Mouse (Mus musculus): ENCODE measurements around the gene C2cd4a. TPM values are rescaled to one million over a fixed set of nuclear protein-coding genes. Genes with fewer than 3 reads are reported as not detected.

C2cd4a gene
- 1 to 10 TPM; 2.3 to 3.3 TPM for total RNA-seq (2021)

DNA sequence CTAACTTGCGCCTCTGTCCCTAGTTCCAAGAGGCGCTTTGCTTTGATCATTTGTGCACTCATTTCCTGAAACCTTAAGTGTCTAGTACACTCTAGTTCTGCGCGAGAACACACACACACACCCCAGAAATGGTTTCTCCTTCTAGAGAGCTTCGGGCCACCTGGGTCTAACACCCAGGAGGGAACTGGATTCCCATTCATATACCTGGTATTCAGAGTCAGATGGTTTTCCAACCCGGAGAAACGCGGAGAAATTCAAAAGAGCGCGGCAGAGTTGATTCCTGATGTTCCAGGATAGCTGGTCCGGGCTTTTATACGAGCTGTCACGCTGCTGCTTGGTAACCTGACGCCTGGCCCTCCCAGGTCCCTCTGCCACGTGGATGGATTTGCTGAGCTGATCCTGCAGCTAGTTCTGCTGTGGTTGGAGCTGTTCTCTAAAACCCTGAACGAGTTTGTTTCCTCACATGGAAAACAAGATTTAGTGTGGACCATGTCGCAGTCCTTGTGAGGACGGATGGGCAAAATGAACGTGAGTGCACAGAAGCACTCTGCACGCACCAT lies at the start of gene C2cd4a:
TSS of gene C2cd4a (minus strand) at position 285 of the 560 bp plus-strand sequence.
- DNase-seq, result no peak

DNA sequence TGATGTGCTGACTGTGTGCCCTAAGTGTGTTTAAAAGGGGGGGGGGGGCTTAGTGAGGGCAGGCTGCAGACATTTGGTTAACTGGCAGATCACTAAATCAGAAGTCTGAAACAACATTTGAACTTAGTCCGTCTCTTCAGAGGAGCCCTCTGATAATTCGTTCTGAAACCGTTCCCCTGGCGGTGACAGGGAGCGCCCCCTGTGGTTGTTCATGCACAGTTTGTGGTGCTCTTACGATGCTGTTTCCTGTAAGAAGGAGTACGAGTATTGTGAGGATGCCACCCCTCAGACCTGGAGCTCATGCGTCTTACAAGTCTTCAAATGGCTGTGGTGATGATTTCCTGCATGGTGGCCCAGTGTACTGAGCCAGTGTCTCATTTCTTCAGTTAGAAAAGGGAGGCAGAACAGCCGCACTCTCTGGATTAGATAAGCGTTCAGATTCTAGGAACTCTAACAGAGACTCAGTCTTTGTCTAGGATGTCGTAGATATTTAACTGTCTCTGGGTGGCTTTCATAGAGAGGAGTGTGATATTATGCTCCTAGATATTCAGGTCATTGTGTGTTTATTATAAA lies 46.2 kb upstream of the C2cd4a start:
- no peak for DNase-seq

DNA sequence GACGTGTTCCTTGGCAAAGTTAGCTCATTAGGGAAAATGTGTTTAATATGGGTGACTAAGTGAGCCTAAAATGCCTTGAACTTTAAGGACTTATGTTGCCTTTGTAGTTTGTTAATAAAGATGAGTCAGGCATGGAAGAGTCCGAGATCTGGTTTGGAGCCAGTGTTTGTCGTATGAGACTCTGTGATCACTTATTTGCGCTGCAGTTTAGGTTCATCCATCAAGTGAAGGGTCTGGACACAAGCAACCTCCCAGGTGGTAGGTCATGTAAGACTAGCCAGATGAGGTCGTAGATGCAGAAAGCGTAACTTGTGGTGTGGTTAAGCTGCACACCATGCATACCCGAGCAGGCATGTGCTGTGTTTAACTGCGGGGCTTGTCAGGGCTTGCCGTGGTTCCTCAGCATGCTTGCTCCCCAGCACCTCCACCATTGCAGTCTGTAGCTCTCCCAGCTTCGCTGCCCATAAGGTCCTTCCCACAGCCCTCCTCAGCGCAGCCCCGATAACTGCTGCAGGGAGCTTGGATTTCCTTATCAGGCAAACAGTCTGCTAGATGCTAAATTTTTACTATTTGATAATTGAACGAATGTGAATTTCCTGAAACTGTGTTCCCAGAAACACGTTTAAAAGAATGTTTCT lies 45.1 kb upstream of the C2cd4a start:
- DNase-seq, result peak in 1 of 2 experiments; percentile 24

DNA sequence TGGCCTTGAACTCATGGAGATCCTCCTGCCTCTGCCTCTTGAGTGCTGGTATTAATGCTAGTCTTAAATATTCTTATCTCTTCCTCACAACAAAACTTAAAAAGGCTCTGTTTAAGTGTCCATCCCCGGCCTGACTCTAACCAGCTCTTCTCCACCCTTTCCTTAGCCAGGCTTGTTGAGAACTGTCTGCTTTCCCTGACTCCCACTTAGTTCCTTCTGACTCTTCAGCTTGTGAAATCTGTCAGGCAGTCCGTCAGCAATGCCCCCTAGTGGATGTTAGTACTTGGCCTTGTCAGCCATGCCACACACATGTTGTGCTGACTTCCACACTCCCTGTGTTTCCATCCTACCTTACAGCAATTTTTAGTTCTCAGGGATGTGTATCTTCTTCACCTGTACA lies 43.2 kb upstream of the C2cd4a start:
- DNase-seq, result no peak

DNA sequence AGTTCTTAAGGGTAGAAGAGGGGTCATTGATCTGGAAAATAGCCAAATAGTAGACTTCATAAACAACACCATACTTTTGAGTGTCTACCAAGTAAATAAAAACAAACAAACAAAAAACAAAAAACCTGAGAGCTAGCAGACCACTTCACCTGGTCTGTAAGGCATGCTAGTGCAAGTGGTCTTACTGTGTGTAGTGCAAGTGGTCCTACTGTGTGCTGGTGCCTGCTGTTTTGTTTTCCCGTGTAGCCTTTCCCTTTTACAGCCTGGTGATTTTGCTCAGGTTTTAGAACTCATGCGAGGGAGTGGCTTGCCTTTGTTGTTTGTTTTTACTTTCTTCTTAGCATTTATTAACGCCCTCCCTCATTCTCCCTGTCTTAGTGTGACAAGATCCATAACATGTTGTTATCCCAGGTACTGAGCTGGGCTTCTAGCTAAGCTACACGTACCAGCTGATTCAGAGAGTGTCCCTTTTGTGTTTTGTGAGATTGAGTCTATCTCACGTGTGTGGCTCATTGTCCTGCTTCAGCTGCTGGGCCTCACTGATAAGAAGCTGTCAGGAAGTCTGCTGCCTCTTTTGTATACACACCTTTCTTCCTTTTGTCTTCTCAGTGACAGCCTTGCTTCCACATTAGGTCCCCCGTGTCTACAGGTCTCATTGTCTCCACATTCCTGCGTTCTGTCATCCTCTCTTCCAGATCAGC lies 42.5 kb upstream of the C2cd4a start:
- DNase-seq, result no peak

DNA sequence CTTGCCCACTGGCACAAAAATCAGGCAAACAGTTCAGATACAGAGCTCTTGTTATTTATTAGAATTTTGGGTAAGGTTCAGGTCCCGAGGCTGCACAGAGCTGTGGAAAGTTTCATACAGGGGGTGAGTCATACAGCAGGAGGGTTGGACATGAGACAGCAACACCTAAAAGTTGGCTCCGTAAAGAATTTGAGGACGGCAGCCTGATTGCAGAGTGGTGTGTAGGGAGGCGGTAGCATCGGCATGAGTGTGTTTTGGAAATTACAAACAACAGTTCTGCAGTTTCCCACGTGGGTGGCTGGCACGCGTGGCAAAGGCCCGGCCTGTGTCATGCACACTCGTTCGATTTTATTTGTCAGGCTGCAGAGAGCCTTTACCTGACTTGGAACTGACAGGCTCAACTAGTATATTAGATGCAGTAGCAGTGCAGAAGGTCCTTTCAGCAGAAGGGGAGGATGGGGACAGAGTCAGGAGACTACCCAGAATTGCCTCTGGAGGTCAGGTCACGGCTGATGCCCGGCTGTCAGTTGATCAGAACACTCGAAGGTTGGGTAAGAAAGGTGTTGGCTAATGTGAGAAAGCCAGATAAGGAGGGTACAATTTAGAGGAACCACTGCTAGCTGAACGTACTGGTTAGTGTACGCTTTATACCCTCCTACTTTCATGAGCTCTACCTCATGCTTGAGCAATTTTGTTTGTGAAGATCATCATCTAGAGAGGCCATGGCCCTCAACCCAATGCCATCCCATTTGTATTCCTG lies 37.7 kb upstream of the C2cd4a start:
- DNase-seq, result peak; percentile 18 to 53

DNA sequence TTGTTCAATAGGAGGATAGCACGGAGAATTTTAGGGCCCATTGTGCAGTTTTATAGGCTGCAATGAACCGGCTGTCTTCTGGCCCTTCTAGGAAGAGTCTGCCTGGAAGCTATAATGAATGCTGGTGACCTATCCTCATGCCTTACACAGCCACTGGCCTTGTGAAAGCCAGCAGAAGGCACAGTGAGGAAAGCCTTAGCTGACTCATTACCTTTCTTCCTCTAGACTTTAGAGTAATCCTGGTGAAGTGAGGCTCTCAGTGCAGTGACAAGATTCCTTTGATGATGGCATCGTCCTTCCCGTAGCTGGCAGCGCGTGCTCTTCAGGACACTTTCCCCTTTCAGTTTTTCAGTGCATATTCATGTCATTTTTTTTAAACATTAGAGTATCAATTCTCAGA lies 35.3 kb upstream of the C2cd4a start:
- DNase-seq, result no peak

DNA sequence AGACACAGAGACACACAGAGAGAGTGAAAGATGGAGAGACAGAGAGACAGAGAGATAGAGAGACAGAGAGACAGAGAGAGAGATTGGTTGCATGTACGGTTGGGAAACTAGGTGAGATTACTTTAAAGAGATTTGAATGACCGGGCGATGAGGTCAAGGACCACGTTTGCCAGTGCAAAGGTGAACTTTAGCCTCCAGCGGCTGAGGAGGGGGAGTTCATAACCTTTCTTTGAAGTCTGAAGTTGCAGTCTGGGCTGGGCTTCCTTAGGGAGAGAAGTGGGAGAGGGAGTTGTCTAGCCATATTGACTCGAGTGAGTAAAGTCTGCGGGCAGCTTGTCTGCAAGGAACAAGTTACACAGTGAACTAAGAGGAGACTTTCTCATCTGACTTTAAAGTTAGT lies 33.3 kb upstream of the C2cd4a start:
- DNase-seq, result no peak

DNA sequence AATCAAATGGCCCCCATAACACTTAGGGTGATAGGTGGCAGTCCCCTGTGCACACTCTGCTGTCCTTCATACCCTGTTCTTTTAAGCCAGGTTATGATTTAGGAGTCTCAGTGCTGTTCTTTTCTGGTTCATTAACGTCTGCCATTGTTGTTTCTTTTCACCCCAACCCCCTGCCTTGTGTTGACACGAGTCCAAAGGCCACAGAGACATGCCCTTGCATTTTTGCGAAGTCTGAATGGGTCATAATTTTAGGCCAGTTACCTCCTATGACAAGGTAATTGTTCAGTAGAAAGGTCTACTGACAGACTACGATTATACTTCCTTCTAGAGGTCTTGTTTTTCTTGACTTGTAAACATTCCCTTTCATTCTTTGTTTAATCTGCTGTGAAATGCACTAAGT lies 31.9 kb upstream of the C2cd4a start:
- DNase-seq, result no peak

DNA sequence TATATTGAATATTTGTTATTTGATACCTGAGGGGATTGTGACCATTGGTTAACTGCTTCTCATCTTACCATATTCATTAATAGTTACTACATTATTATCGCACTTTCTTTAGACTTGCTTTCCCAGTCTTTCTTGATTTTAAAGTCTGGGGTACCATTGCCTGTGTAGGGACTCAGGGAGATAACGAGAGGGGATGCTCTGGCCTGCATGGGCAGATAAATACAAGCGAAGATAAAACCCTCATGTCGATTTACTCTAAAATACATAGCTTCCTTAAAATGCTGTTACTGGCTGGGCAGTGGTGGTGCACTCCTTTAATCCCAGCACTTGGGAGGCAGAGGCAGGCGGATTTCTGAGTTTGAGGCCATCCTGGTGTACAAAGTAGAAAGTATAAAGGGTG lies 31.2 kb upstream of the C2cd4a start:
- DNase-seq, result no peak

DNA sequence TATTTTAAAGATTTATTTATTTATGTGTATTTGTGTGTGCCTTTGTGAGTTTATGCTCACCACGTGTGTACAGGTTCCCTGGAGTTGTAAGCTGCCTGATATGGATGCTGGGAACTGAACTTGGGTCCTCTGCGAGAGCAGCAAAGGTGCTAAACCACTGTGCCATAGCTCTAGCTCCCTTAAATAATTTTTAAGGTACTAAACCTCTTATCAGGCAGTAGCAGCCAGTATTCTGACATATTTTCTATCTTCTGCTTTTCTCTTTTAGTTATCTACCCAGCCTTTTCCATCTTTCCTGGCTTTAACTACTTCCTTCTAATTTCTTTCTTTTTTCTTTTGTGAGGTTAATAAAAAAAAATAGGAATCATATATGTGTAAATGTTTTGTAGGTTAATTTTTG lies 28.1 kb upstream of the C2cd4a start:
- DNase-seq, result no peak

DNA sequence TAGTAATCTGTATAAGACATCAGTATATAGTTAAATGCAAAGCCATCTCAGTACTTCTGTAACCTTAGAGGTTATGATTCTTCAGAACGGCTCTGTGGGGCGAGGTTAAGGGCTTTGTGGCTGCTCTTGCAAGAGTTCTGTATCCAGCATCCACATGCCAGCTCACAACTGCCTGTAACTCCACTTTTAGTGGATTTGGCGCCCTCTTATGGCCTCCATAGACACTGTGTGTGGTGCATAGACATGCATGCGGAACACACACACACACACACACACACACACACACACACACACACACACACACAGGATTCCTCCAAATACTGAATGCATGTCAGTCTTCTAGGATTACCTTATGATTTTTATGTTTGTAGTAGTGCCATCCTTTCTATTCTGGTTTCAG lies 19.0 kb upstream of the C2cd4a start:
- no peak for DNase-seq

DNA sequence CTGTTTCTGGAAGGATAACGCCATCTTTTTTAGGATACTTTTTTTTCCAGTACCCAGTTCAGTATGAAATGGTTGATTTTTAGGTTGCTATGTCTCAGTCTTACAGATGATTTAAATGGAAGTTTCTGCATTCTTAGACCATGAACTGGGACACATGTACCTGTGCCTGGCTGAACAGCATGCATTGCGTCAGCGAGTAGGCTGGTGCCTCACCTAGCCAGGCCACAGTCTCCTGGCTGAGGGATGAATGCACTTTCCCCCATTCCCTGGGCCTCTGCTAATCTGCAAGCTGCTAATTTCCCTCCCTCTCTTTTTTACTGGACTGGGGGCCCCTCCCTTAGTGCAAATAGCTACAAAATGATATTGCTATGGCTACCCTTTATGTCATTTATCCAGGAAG lies 17.7 kb upstream of the C2cd4a start:
- DNase-seq, result no peak

DNA sequence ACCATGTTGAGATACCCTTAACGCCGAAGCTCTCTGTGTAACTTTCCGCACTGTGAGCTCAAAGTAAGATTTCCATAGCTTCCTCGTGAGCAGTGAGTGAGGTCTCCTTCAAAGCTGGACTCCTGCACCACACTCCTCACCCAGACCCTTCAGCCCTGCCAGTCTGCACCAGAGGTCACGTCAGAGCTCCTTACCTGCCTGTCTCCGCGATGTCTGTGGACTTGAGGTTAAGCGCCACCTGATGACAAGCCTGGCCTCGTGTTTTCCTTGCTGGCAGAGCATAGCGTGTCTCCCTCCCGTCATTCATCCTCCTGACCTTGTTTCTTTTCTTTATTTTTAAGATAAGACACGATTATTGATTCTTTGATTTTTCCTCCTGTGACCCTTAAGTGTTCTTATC lies 17.3 kb upstream of the C2cd4a start:
- no peak for DNase-seq

DNA sequence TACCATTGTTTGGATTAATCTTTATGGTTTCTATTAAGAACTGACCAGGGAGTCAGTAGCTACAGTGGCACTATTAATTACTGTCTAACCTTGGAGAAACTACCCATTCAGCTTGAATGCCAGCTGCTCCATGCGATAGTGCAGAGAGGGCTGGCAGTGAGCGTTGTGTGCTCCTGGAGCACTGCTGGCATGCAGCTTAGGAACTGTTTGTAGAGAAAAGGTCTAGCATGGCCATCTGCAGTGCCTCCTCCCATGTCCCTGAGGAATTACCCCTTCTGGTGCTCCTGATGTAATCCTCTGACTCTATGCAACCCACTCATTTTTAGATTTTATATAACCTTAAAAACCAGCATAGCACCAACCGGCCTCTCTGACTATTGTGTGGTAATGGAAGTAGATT lies 15.5 kb upstream of the C2cd4a start:
- DNase-seq, result peak in 1 of 2 experiments; percentile 37

DNA sequence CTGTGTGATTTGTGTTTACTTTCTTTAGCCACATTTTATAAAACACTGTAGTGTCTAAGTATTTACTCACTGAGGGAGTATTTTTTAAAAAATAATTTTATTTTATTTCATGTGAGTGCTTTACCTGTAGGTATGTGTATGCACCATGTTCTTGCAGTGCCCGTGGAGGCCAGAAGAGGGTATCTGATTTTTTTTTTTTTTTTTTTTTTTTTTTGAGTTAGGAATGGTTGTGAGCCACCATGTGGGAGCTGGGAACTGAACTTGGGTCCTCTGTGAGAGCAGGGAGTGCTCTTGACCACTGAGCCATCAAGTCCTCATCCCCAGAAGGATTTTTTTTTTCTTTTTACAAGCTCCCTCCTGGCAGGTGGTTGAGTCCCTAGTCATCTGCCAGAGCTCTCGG lies 14.0 kb upstream of the C2cd4a start:
- DNase-seq, result no peak

DNA sequence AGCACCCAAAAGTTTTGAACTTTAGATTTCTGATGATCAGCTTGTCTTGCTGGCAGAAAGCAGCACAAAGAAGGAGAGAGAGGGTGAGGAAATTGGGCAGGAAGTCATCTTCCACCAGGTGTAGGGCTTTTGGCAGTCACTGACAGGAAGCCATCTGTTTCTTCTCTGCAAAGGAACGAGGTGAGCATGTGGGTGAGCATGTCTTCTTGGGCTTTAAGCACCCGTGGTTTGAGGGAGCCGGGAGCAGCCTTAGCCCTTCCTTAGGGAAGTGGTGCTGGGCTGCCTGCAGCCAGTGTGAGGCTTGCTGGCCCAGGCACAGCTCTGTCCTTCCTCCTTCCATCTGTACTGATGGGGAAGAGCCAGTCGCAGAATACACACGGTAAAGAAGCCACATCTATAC lies 13.5 kb upstream of the C2cd4a start:
- DNase-seq, result no peak

DNA sequence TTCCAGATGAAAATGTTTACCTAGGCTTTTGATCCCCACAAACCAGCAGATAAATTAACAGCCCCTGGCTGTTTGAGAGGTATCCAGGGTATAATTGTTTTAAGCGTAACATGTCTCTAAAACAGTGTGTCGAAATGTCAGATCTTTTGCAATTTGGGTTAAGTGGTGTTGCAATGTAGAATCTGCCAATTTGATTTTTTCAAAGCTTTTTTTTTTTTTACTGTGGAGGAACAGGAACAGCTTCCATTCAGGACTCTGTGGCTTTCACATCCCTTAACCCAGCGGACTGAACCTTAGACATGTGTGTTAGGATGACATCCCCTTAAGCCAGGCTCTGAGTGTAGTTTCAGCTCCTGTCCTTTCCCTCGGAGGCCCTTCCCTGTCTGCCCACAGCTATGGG lies 12.9 kb upstream of the C2cd4a start:
- DNase-seq, result no peak

DNA sequence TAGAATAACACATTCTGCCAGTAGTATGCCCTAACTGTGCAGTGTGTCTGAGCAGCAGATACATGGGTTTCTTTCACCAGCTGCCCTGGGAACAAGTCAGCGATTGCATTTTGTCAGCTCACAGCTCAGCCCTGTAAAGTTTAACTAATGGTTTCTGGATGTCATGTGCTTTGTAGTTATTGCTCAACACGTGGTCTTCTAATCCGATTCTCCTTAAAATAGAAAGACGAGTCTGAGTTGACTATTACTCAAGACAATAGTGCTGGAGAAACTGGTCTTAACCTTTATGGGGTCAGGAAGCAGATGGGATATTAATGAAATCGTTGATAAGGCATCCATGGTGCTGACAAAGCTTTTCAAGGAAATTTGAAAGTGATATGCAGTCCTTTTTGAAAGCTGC lies 10.7 kb upstream of the C2cd4a start:
- DNase-seq, result no peak

DNA sequence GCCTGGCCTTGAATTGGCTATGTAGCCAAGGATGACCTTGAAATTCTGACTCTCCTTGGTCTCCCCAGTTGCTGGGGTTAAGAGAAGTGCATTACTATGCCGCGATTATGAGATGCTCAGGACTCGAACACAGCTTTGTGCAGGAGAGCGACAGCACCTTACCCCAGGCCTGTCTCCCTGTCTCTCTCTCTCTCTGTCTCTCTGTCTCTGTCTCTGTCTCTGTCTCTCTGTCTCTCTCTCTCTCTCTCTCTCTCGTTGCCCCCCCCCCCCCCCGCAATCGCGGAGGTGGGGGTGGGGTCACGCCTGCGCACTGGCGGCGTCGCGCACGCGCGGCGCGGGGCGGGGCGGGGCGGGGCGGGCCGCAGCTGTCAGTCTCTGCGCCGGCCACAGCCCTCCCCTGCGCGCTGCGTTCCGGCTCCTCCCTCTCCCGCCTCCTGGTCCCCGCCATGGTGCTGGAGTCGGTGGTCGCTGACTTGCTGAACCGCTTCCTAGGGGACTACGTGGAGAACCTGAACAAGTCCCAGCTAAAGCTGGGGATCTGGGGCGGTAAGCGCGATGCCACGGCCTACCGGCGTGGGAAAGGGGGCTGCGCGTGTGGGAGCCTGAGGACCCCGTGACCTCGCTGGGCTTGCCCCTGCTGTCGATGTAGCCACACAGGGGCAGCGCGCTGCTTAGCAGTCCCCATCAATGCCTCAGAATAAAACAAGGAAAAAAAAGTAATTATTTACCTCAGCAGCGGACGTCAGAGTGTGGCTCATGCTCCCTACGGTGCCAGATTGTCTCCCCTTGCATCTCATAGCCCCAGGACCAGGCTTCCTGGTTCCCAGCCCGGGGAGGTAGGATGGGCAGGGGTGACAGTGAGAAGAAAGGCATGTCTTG lies 8.1 kb upstream of the C2cd4a start, which contains the start of gene Vps13c:
TSS of gene Vps13c (plus strand) at position 416 of the 879 bp plus-strand sequence.
- peak; percentile 77 to 79 for DNase-seq

DNA sequence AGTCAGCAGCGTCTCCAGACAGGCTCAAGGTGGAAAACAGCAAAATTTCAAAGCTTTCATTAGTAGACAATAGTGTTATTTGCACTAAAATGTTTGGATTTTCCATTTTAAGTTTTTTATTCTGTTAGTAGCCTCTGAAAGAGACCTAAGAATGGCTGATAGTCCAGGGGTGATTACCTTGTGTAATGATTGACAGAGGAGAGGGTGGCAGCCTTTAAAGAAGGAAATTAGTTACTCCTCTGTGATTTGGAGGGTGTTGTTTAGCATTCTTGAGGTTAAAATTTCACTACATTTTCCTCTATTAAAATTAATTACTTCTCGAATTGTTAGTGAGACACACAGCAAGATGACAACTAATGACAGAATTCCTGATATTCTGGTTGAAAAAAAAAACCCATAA lies 5.2 kb upstream of the C2cd4a start:
- no peak for DNase-seq

DNA sequence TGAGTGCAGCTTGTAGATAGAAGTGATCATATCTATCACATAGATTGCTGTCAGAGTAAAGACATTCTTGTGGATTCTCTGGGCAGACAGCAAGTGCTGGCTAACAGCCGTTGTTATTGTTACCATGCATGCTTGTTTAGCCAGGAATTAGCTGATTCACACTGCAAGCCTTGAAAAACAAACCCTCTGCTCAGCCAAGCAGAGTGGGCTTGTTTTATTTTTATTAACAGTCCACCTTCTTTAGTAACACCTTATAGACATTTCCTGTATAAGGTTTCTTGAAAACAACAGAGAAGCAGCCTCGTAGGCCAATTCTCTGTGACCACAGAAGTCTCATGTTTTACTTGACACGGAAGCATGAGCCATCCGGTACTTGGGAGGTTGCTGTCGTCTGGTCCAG lies 2.4 kb upstream of the C2cd4a start:
- no peak for DNase-seq
